Mouse (Mus musculus): ENCODE data around the gene Ptprn. TPM values are rescaled to one million over a fixed set of nuclear protein-coding genes. Genes with fewer than 3 reads are reported as not detected.

Ptprn gene
- total RNA-seq, 4 experiments from 2014 or later: 1.4 to 3.2 (median 1.8) TPM

Small RNAs within 50 kb of the gene (microRNA-seq; reads per million reads assigned to microRNA genes)
- gene Gm27943: not detected

Other genes with a start within 250 kb of the Ptprn start
- gene Nhej1, start 139.3 kb downstream of the Ptprn start, total RNA-seq (2022): 1 to 10 TPM; 3.7 to 5.2 (median 4.6) TPM
- gene Slc23a3, start 130.6 kb downstream of the Ptprn start, total RNA-seq (2022): under 1 TPM; 0.53 to 0.71 (median 0.61) TPM
- 10 to 100 TPM; 19.8 to 26.4 (median 21.0) TPM for gene Cnppd1, start 121.8 kb downstream of the Ptprn start, total RNA-seq (2022)
- gene Retreg2, start 121.7 kb downstream of the Ptprn start, total RNA-seq (2022): 10 to 100 TPM; 15.8 to 24.8 (median 20.7) TPM
- gene Zfand2b, start 95.9 kb downstream of the Ptprn start, total RNA-seq (2022): 10 to 100 TPM; 14.6 to 16.9 (median 15.7) TPM
- 10 to 100 TPM; 24.7 to 34.9 (median 28.8) TPM for gene Abcb6, start 84.1 kb downstream of the Ptprn start, total RNA-seq (2022)
- gene Ankzf1, start 72.4 kb downstream of the Ptprn start, total RNA-seq (2022): 10 to 100 TPM in 2 of 4 experiments, 1 to 10 TPM in 2; 7.7 to 13.9 (median 10.2) TPM
- gene Atg9a, start 72.3 kb downstream of the Ptprn start, total RNA-seq (2022): 10 to 100 TPM; 67.6 to 77.9 (median 71.6) TPM
- gene Glb1l, start 53.7 kb downstream of the Ptprn start, total RNA-seq (2022): 1 to 10 TPM; 1.1 to 4.1 (median 2.3) TPM
- 10 to 100 TPM; 29.3 to 44.0 (median 36.4) TPM for gene Stk16, start 53.7 kb downstream of the Ptprn start, total RNA-seq (2022)
- gene Tuba4a, start 44.6 kb downstream of the Ptprn start, total RNA-seq (2022): 1,000 to 10,000 TPM in 1 of 4 experiments, 100 to 1,000 TPM in 3; 786 to 1,317 (median 908) TPM
- gene A630095N17Rik, start 32.4 kb downstream of the Ptprn start, total RNA-seq (2022): not detected
- 100 to 1,000 TPM; 102 to 135 (median 117) TPM for gene Dnajb2, start 28.1 kb downstream of the Ptprn start, total RNA-seq (2022)
- gene Resp18, start 13.9 kb upstream of the Ptprn start, total RNA-seq (2022): not detected
- gene Dnpep, start 53.5 kb upstream of the Ptprn start, total RNA-seq (2022): 10 to 100 TPM; 85.4 to 89.1 (median 86.9) TPM
- gene Des, start 95.8 kb upstream of the Ptprn start, total RNA-seq (2022): 1,000 to 10,000 TPM; 1,263 to 1,551 (median 1,367) TPM
- 100 to 1,000 TPM; 131 to 145 (median 137) TPM for gene Speg, start 110.8 kb upstream of the Ptprn start, total RNA-seq (2022)
- 10 to 100 TPM; 34.1 to 44.8 (median 40.8) TPM for gene Gmppa, start 171.4 kb upstream of the Ptprn start, total RNA-seq (2022)
- gene Asic4, start 185.9 kb upstream of the Ptprn start, total RNA-seq (2022): not detected
- 10 to 100 TPM; 22.4 to 23.9 (median 23.6) TPM for gene Chpf, start 214.8 kb upstream of the Ptprn start, total RNA-seq (2022)
- gene Tmem198, start 215.0 kb upstream of the Ptprn start, total RNA-seq (2022): under 1 TPM; 0.31 to 0.75 (median 0.42) TPM
- 100 to 1,000 TPM; 108 to 133 (median 122) TPM for gene Obsl1, start 241.9 kb upstream of the Ptprn start, total RNA-seq (2022)
- gene Inha, start 242.6 kb upstream of the Ptprn start, total RNA-seq (2022): 1 to 10 TPM; 2.8 to 4.6 (median 3.9) TPM

Measured in heart, adult 8-10 months (tissue).